Mouse (Mus musculus) midbrain, embryonic 14.5 days (tissue): ENCODE measurements around the gene Slc8b1. TPM values are rescaled to one million over a fixed set of nuclear protein-coding genes. Genes with fewer than 3 reads are reported as not detected.

Experiments
- ATAC-seq: fragments of 200-750 bp; cut with Nextera tagmentation; 2 replicates; pipeline ENCODE4 v1.8.0; 2017; ENCODE audit warnings: moderate number of reproducible peaks, moderate library complexity; ENCODE audit not compliant: low FRiP score, low TSS enrichment
- DNase-seq: peaks from one replicate; pipeline ENCODE4 v3.0.0-alpha.2; 2015
- H3K27ac ChIP-seq: fragments of 300-500 bp; sonication (generic); replicated peaks from 2 replicates; pipeline ENCODE4 v1.5.1; 2014; ENCODE audit warnings: mild to moderate bottlenecking, low read depth, low read length, moderate library complexity
- H3K27me3 ChIP-seq: fragments of 300-500 bp; sonication (generic); 2 replicates; pipeline ENCODE4 v1.6.1; 2014; ENCODE audit warnings: low read length, control low read depth, mixed read lengths; ENCODE audit not compliant: control insufficient read depth, insufficient read depth
- H3K36me3 ChIP-seq: fragments of 300-500 bp; sonication (generic); 2 replicates; pipeline ENCODE4 v1.6.1; 2014; ENCODE audit warnings: low read length, control low read depth; ENCODE audit not compliant: control insufficient read depth, insufficient read depth
- H3K4me1 ChIP-seq: fragments of 300-500 bp; sonication (generic); 2 replicates; pipeline ENCODE4 v1.6.1; 2014; ENCODE audit warnings: mild to moderate bottlenecking, antibody characterized with exemption, low read length, control low read depth; ENCODE audit not compliant: control insufficient read depth, insufficient read depth
- H3K4me2 ChIP-seq: fragments of 300-500 bp; sonication (generic); 2 replicates; pipeline ENCODE4 v1.6.1; 2014; ENCODE audit warnings: mild to moderate bottlenecking, low read length, moderate library complexity
- H3K4me3 ChIP-seq: fragments of 300-500 bp; sonication (generic); replicated peaks from 2 replicates; pipeline ENCODE4 v1.5.1; 2014; ENCODE audit warnings: low read depth, low read length
- H3K9ac ChIP-seq: fragments of 300-500 bp; sonication (generic); replicated peaks from 2 replicates; pipeline ENCODE4 v1.6.1; 2014; ENCODE audit warnings: mild to moderate bottlenecking, low read length, moderate library complexity
- H3K9me3 ChIP-seq: fragments of 300-500 bp; sonication (generic); 2 replicates; pipeline ENCODE4 v1.6.1; 2016; ENCODE audit warnings: low read length, control low read depth, mixed read lengths; ENCODE audit not compliant: control insufficient read depth
- WGBS: fragments of 180-500 bp; shearing (Covaris S2); extraction: QIAGEN DNeasy Blood & Tissue Kit; methylation state at CpG from one replicate; pipeline ENCODE4 v1.1.7; 2014; 5-methylcytosine and 5-hydroxymethylcytosine counted together
- polyA plus RNA-seq: library from polyadenylated mRNA; unstranded; fragments of >200 nt; fragmentation: Nextera tagmentation; extraction: Ambion mirVana; gene quantifications from 2 replicates; pipeline ENCODE4 v1.2.1, GENCODE M21; 2014

Gene Slc8b1
- polyA plus RNA-seq, 1 experiment from 2014 or later = 1.5 TPM

DNA sequence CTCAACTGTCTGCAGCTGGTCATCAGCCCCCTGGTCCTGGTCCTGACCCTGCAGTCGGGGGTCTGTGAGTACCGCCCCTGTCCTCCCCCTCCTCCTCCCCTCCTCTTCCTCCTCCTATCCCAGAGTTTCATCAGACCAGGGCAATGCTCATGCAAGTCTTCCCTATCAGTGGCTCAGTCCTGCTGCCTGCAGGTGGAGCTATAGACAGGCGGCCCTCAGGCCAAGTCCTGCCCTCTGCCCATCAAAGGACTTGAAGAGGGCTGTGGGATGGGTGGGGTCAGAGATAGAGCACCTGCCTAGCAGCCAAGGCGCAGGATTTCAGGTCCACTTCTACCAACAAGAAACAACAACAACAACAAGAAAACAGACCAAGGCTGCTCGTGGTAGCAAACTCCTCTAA lies 14.8 kb downstream of the Slc8b1 start:
- no peak overlapping the region for H3K4me2 ChIP-seq
- no peaks in the 10 kb centered on the region for H3K9me3 ChIP-seq
- H3K27ac ChIP-seq = no peak overlapping the region
- ATAC-seq (no peak), DNase-seq (no peak)
- no peak overlapping the region for H3K4me3 ChIP-seq
- no peak overlapping the region for H3K9ac ChIP-seq
- no peaks in the 10 kb centered on the region for H3K4me1 ChIP-seq
- 42% methylated on average over 5 of the region's 5 CpGs for WGBS
- H3K27me3 ChIP-seq = no peaks in the 10 kb centered on the region
- H3K36me3 ChIP-seq = no peaks in the 10 kb centered on the region

DNA sequence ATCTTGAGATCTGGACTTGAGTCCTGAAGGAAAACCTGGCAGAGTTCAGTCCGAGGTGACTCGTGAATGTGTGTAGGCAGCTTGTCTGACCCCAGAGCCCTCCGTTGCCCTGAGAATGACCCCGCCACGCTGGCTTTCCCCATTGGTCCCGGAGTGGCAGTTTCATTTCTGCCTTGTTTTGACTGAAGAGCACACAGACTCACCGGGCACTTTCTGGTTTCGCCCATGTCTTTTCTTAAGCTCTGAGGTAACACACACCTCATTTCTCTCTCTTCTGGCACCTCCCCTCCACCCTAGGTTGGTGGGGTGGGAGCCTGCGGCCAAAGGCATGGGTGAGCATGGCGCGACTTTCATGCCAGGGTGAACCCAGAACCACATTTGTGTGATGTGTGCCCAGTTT lies 15.3 kb downstream of the Slc8b1 start:
- H3K4me1 ChIP-seq = no peaks in the 10 kb centered on the region
- no peak overlapping the region for H3K4me2 ChIP-seq
- no peaks in the 10 kb centered on the region for H3K27me3 ChIP-seq
- no peaks in the 10 kb centered on the region for H3K36me3 ChIP-seq
- no peak for DNase-seq
- H3K27ac ChIP-seq = no peak overlapping the region
- ATAC-seq = no peak
- H3K9ac ChIP-seq = no peak overlapping the region
- WGBS = 86% methylated on average over 11 of the region's 11 CpGs
- H3K4me3 ChIP-seq = no peak overlapping the region
- H3K9me3 ChIP-seq = no peaks in the 10 kb centered on the region

DNA sequence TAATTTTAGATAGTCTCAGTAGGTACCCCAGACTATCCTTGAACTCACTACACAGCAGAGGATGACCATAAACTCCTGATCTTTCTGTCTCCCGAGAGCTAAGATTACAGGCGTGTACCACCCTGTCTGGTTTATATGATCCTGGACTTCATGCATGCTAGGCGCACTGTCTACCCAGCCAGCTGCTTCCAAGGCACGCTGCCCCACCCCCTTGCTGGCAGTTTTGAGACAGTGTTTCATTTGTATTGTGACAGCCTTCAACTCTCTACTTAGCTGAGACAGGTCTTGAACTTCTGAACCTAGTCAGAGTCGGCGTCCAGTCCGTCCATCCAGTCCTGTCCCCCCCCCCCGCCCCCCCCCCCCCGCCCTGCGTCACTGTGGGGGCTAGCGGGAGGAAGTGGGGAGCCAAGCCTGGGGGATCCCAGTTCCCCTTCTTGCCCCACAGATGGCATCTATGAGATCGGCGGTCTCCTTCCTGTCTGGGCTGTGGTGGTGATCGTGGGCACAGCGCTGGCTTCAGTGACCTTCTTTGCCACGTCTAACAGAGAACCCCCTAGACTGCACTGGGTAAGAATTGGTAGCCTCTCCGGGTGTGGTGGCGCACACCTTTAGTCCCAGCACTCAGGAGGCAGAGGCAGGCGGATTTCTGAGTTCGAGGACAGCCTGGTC lies 16.5 kb downstream of the Slc8b1 start:
- Histone ChIP-seq H3K9me3 (no peaks in the 10 kb centered on the region), H3K4me2 (no peak overlapping the region), H3K9ac (no peak overlapping the region), H3K27me3 (no peaks in the 10 kb centered on the region), H3K4me3 (no peak overlapping the region), H3K4me1 (no peaks in the 10 kb centered on the region), H3K27ac (no peak overlapping the region), H3K36me3 (no peaks in the 10 kb centered on the region)
- ATAC-seq (no peak), DNase-seq (no peak)
- 93% methylated on average over 19 of the region's 20 CpGs for WGBS

GRCm38 (mm10) chr5:120531631-120532030 lies 20.7 kb downstream of the Slc8b1 start:
- DNase-seq = no peak
- H3K9ac ChIP-seq = no peak overlapping the region
- no peak for ATAC-seq
- no peak overlapping the region for H3K4me2 ChIP-seq
- 88% methylated on average over 8 of the region's 8 CpGs for WGBS
- H3K27me3 ChIP-seq = no peaks in the 10 kb centered on the region
- H3K4me3 ChIP-seq = no peak overlapping the region
- no peaks in the 10 kb centered on the region for H3K36me3 ChIP-seq
- H3K4me1 ChIP-seq = 0 out of 2 replicates have a peak, but pooled peaks cover 5% of the 10 kb centered on the region
- no peaks in the 10 kb centered on the region for H3K9me3 ChIP-seq
- H3K27ac ChIP-seq = no peak overlapping the region

- H3K27me3 ChIP-seq = no peaks in the 10 kb centered on the region
- DNase-seq = peak; percentile 35
- 47% methylated on average over 15 of the region's 15 CpGs for WGBS
- no peak for ATAC-seq
- H3K27ac ChIP-seq = peak overlapping the region; percentile 57
- no peak overlapping the region for H3K9ac ChIP-seq
- H3K4me1 ChIP-seq = 0 out of 2 replicates have a peak, but pooled peaks cover 5% of the 10 kb centered on the region
- 0 out of 2 replicates have a peak, but pooled peaks cover 8% of the 10 kb centered on the region for H3K36me3 ChIP-seq
- no peak overlapping the region for H3K4me3 ChIP-seq
- no peak overlapping the region for H3K4me2 ChIP-seq
- H3K9me3 ChIP-seq = no peaks in the 10 kb centered on the region
These were observed 23.2 kb downstream of the Slc8b1 start for GRCm38 (mm10) chr5:120534071-120534685.

GRCm38 (mm10) chr5:120534686-120535075 lies 23.7 kb downstream of the Slc8b1 start:
- H3K36me3 ChIP-seq = peaks cover 11% of the 10 kb centered on the region; the same call in 1 of the 2 replicates
- DNase-seq = peak; percentile 36
- 0 out of 2 replicates have a peak, but pooled peaks cover 5% of the 10 kb centered on the region for H3K4me1 ChIP-seq
- ATAC-seq = no peak
- no peaks in the 10 kb centered on the region for H3K9me3 ChIP-seq
- no peak overlapping the region for H3K4me3 ChIP-seq
- H3K9ac ChIP-seq = no peak overlapping the region
- 43% methylated on average over 2 of the region's 2 CpGs for WGBS
- peak overlapping the region; percentile 57 for H3K27ac ChIP-seq
- H3K4me2 ChIP-seq = no peak overlapping the region
- H3K27me3 ChIP-seq = no peaks in the 10 kb centered on the region

DNA sequence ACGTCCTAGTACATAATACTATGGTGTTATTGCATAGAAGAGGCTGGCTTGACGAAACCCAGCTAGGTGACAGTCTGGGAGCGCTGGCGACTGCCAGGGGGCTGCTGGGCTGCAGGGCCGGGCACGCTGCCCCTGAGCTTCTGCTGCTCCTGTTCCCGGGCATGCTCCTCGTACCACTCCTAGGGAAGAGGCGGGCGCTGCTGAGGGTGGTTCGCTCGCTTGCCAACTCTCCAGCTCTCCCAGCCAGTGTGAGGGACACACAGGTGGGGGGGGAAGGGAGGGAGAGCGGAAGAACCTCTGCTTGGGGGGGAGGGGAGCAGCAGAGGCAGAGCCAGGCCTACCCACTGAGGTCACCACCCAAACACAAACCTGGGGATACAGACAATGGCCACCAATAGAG lies 25.1 kb downstream of the Slc8b1 start:
- ATAC-seq = no peak

DNA sequence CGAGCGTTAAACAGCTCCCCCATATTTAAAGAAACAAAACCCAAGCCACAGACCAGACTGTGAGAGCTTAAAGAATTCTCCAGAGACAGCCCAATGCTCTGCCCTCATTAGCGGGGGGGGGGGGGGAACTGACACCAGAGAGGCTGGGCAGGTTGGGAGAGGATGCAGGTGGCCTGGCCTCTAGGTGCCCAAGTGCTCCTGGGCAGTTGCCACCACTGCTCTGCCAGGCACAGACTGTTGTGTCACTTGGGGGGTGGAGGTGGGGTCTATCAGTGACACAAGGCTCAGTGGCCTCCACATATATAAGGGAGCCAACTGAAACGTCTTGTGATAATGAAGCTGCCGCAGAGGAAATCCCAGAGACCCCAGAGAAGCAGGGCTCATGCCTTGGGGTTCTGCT lies 25.7 kb downstream of the Slc8b1 start:
- no peaks in the 10 kb centered on the region for H3K27me3 ChIP-seq
- no peak overlapping the region for H3K27ac ChIP-seq
- H3K9ac ChIP-seq = no peak overlapping the region
- H3K4me3 ChIP-seq = no peak overlapping the region
- H3K36me3 ChIP-seq = peaks cover 15% of the 10 kb centered on the region; the same call in 1 of the 2 replicates
- DNase-seq = no peak
- no peak for ATAC-seq
- no peaks in the 10 kb centered on the region for H3K9me3 ChIP-seq
- 52% methylated on average over 5 of the region's 5 CpGs for WGBS
- no peak overlapping the region for H3K4me2 ChIP-seq
- H3K4me1 ChIP-seq = 0 out of 2 replicates have a peak, but pooled peaks cover 5% of the 10 kb centered on the region

More for the DNA sequence above, 25.1 kb downstream of the Slc8b1 start:
- Histone ChIP-seq H3K4me2 (no peak overlapping the region), H3K27me3 (no peaks in the 10 kb centered on the region), H3K36me3 (peaks cover 15% of the 10 kb centered on the region; the same call in 1 of the 2 replicates), H3K4me1 (0 out of 2 replicates have a peak, but pooled peaks cover 5% of the 10 kb centered on the region), H3K27ac (no peak overlapping the region), H3K4me3 (no peak overlapping the region), H3K9ac (no peak overlapping the region), H3K9me3 (no peaks in the 10 kb centered on the region)
- WGBS = 76% methylated on average over 13 of the region's 13 CpGs
- DNase-seq = no peak
